Mouse (Mus musculus) embryonic facial prominence, embryonic 11.5 days (tissue): ENCODE measurements around the gene S100a14. TPM values are rescaled to one million over a fixed set of nuclear protein-coding genes. Genes with fewer than 3 reads are reported as not detected.

ENCODE experiments used
- polyA plus RNA-seq: library from polyadenylated mRNA; unstranded; fragments of >200 nt; fragmentation: Nextera tagmentation; extraction: Ambion mirVana; gene quantifications from 2 replicates; pipeline ENCODE4 v1.2.1, GENCODE M21; 2014

Gene S100a14
- polyA plus RNA-seq, 1 experiment from 2014 or later = 0.32 TPM

Other genes with a start within 250 kb of the S100a14 start
- gene Gatad2b, start 233.7 kb upstream of the S100a14 start, polyA plus RNA-seq = 12.6 TPM in 2 replicates
- 15.3 and 16.8 TPM in 2 replicates for gene Slc27a3, start 136.9 kb upstream of the S100a14 start, polyA plus RNA-seq
- gene Ints3, start 93.2 kb upstream of the S100a14 start, polyA plus RNA-seq = 31.7 and 32.1 TPM in 2 replicates
- gene Npr1, start 61.0 kb upstream of the S100a14 start, polyA plus RNA-seq = 1.7 and 3.0 TPM in 2 replicates
- 364 and 383 TPM in 2 replicates for gene Ilf2, start 50.7 kb upstream of the S100a14 start, polyA plus RNA-seq
- gene Snapin, start 35.8 kb upstream of the S100a14 start, polyA plus RNA-seq = 63.3 and 65.8 TPM in 2 replicates
- gene Chtop, start 17.4 kb upstream of the S100a14 start, polyA plus RNA-seq = 126 and 132 TPM in 2 replicates
- 8.4 and 13.4 TPM in 2 replicates for gene S100a1, start 12.5 kb upstream of the S100a14 start, polyA plus RNA-seq
- 12.9 and 14.6 TPM in 2 replicates for gene S100a13, start 12.4 kb upstream of the S100a14 start, polyA plus RNA-seq
- gene S100a16, start 10.4 kb downstream of the S100a14 start, polyA plus RNA-seq = 48.2 and 52.1 TPM in 2 replicates
- gene S100a3, start 33.7 kb downstream of the S100a14 start, polyA plus RNA-seq = not detected in 2 replicates
- gene S100a2, start 63.4 kb downstream of the S100a14 start, polyA plus RNA-seq = not detected in 2 replicates
- gene Gm42674, start 75.0 kb downstream of the S100a14 start, polyA plus RNA-seq = not detected in 2 replicates
- 3.4 and 3.9 TPM in 2 replicates for gene S100a4, start 76.9 kb downstream of the S100a14 start, polyA plus RNA-seq
- not detected in 2 replicates for gene S100a5, start 81.7 kb downstream of the S100a14 start, polyA plus RNA-seq
- gene S100a6, start 86.0 kb downstream of the S100a14 start, polyA plus RNA-seq = 23.7 and 25.3 TPM in 2 replicates
- not detected in 2 replicates for gene S100a7a, start 127.2 kb downstream of the S100a14 start, polyA plus RNA-seq
- 10.5 and 13.2 TPM in 2 replicates for gene S100a8, start 142.1 kb downstream of the S100a14 start, polyA plus RNA-seq
- gene S100a9, start 168.9 kb downstream of the S100a14 start, polyA plus RNA-seq = 5.7 and 5.8 TPM in 2 replicates
- gene Pglyrp4, start 200.1 kb downstream of the S100a14 start, polyA plus RNA-seq = not detected in 2 replicates